Mouse (Mus musculus) testis, adult 2 months (tissue): ENCODE data around the gene Coro2b. TPM values are rescaled to one million over a fixed set of nuclear protein-coding genes. Genes with fewer than 3 reads are reported as not detected.
A peak's percentile ranks its signal among the peaks of the same experiment; 100 is the strongest.

Experiments used
- H3K27ac ChIP-seq: fragments of 200-500 bp; 2 replicates; pipeline ENCODE4 v1.5.1; 2012; ENCODE audit warnings: low read depth, low read length; ENCODE audit not compliant: control insufficient read depth, insufficient read depth
- H3K27me3 ChIP-seq: fragments of 200-500 bp; 2 replicates; pipeline ENCODE4 v1.6.1; 2012; ENCODE audit warnings: mild to moderate bottlenecking, low read length, moderate library complexity; ENCODE audit not compliant: control insufficient read depth, insufficient read depth
- H3K36me3 ChIP-seq: fragments of 200-500 bp; 2 replicates; pipeline ENCODE4 v1.6.1; 2012; ENCODE audit warnings: mild to moderate bottlenecking, low read length; ENCODE audit not compliant: control insufficient read depth, insufficient read depth
- H3K4me1 ChIP-seq: fragments of 200-500 bp; 2 replicates; pipeline ENCODE4 v1.6.1; 2012; ENCODE audit warnings: low read length; ENCODE audit not compliant: control insufficient read depth, insufficient read depth
- H3K4me3 ChIP-seq: fragments of 200-500 bp; 2 replicates; pipeline ENCODE4 v1.5.1; 2012; ENCODE audit warnings: low read depth, mild to moderate bottlenecking, low read length, moderate library complexity, mixed read lengths; ENCODE audit not compliant: control insufficient read depth
- CTCF ChIP-seq: fragments of 200-500 bp; IDR thresholded peaks from 2 replicates; pipeline ENCODE4 v1.5.1; 2012; ENCODE audit warnings: low read depth, mild to moderate bottlenecking, inconsistent platforms, low read length, moderate library complexity; ENCODE audit not compliant: control insufficient read depth, insufficient read depth, insufficient replicate concordance
- POLR2A ChIP-seq: fragments of 200-500 bp; IDR thresholded peaks from 2 replicates; pipeline ENCODE4 v1.6.1; 2012; ENCODE audit warnings: low read depth, mild to moderate bottlenecking, inconsistent platforms, low read length, moderate library complexity; ENCODE audit not compliant: control insufficient read depth
- polyA plus RNA-seq: library from polyadenylated mRNA; depleted of rRNA; stranded (reverse); fragments of >200 nt; gene quantifications from 2 replicates; pipeline ENCODE4 v1.2.3, GENCODE M21; 2012

Gene Coro2b
- polyA plus RNA-seq, 1 experiment, result 2.9 TPM

DNA sequence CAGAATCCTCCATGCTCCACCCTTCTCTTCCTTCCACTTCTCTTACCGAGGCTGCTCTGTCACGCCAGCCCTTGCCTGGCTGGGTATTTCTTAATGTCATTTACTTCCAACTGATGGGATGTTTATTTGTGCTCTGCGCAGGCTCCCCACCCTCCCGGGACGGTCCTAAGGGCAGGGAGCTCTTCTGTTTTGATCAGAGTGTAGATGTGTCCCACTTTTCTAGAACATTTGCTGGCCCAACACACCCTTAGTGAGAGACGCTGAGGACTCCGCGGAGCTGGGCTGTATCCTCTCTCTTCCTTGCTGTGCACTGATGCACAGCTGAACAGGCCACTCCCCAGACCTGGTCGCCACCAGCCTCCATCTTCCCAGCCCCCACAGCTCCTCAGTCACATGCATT, 15.3 kb downstream of the Coro2b start:
- H3K27ac ChIP-seq, result no peak overlapping the region
- H3K4me3 ChIP-seq, result no peak overlapping the region
- H3K4me1 ChIP-seq, result peaks cover 2% of the 10 kb centered on the region; the same call in 1 of the 2 replicates
- TF ChIP-seq CTCF (no peak), POLR2A (no peak)
- H3K36me3 ChIP-seq, result no peaks in the 10 kb centered on the region
- H3K27me3 ChIP-seq, result no peaks in the 10 kb centered on the region

DNA sequence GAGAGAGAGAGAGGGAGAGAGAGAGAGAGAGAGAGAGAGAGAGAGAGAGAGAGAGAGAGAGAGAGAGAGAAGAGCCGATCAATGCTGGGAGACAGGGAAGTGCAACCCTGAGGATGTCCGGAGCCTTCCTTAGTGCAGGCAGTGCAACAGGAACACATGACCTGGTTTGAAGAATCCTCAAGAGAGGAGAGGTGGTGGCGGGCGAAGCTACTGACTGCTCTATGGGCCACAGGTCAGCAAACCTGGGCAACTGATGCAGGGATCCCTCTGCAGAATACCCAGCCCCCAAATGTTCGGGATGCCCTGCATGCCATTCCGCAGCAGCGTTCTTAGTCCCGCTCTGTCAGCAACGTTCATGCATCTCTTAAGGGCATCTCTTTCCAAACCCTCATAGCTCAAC, 15.9 kb downstream of the Coro2b start:
- Histone ChIP-seq H3K27ac (no peak overlapping the region), H3K27me3 (no peaks in the 10 kb centered on the region), H3K36me3 (no peaks in the 10 kb centered on the region), H3K4me1 (no peaks in the 10 kb centered on the region), H3K4me3 (no peak overlapping the region)
- TF ChIP-seq CTCF (no peak), POLR2A (no peak)

- Histone ChIP-seq H3K27ac (no peak overlapping the region), H3K36me3 (no peaks in the 10 kb centered on the region), H3K4me1 (no peaks in the 10 kb centered on the region), H3K4me3 (no peak overlapping the region), H3K27me3 (no peaks in the 10 kb centered on the region)
- TF ChIP-seq CTCF, result no peak
- TF ChIP-seq POLR2A, result no peak
Measured at GRCm38 (mm10) chr9:62519787-62520503, 16.9 kb downstream of the Coro2b start.

- Histone ChIP-seq H3K4me1 (no peaks in the 10 kb centered on the region), H3K4me3 (no peak overlapping the region), H3K27me3 (no peaks in the 10 kb centered on the region), H3K36me3 (no peaks in the 10 kb centered on the region), H3K27ac (no peak overlapping the region)
- no peak for TF ChIP-seq CTCF
- TF ChIP-seq POLR2A, result no peak
Measured at GRCm38 (mm10) chr9:62519334-62519733, 17.5 kb downstream of the Coro2b start.

DNA sequence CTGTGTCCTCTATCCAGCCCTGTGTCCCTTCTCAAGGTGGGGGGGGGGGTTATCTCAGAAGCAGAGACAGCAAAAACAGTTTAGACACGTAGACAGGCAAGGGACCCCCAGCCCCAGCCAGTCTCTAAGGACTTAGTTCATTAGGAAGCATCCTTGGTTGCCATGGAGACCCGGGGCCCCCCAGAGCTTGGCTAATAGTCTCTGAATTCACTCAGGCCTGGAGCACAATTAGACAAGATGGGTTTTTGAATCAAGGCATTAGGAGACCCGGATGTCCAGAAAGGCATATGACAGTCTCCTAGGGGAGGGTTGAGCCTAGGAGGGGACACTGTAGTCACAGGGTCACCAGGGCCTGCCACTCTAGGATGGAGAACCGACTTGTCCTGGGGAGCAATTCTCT, 18.3 kb downstream of the Coro2b start:
- no peaks in the 10 kb centered on the region for H3K36me3 ChIP-seq
- TF ChIP-seq CTCF, result no peak
- TF ChIP-seq POLR2A, result no peak
- no peaks in the 10 kb centered on the region for H3K4me1 ChIP-seq

GRCm38 (mm10) chr9:62517112-62517957, 19.5 kb downstream of the Coro2b start:
- TF ChIP-seq POLR2A (no peak), CTCF (no peak)
- Histone ChIP-seq H3K27me3 (no peaks in the 10 kb centered on the region), H3K36me3 (no peaks in the 10 kb centered on the region), H3K4me3 (no peak overlapping the region), H3K27ac (no peak overlapping the region), H3K4me1 (no peaks in the 10 kb centered on the region)

More for the DNA sequence above, 18.3 kb downstream of the Coro2b start:
- no peak overlapping the region for H3K27ac ChIP-seq
- no peak overlapping the region for H3K4me3 ChIP-seq
- H3K27me3 ChIP-seq, result no peaks in the 10 kb centered on the region

GRCm38 (mm10) chr9:62515138-62515537, 21.7 kb downstream of the Coro2b start:
- H3K4me1 ChIP-seq, result no peaks in the 10 kb centered on the region
- TF ChIP-seq CTCF (no peak), POLR2A (0 out of 2 replicates have a peak, but pooled peaks have one; percentile 21)
- H3K4me3 ChIP-seq, result no peak overlapping the region
- H3K27me3 ChIP-seq, result no peaks in the 10 kb centered on the region
- no peak overlapping the region for H3K27ac ChIP-seq
- no peaks in the 10 kb centered on the region for H3K36me3 ChIP-seq
